Mouse (Mus musculus): ENCODE results near the gene Zfp691. TPM values are rescaled to one million over a fixed set of nuclear protein-coding genes. Genes with fewer than 3 reads are reported as not detected.

Gene Zfp691
- total and polyA plus RNA-seq, 3 experiments, result 20.6 to 23.4 (median 20.6) TPM

DNA sequence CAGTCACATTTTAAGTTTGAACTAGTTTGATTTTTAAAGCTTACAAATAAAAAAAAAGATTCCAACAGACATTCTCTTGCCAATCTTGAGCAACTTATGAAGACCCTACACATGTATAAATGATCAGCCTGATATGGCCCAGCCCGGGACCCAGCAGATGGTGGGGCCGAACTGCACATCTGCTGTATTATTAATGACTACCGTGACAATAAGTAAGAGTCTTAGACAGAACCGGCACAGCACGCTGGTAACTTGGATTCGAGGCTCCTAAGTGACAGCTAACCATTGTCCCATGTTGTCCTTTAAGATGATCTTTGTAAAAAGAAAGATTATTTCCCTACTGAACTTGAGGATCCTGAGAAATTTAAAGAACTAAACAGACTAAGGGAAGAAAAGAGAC lies 15.4 kb upstream of the Zfp691 start:
- 85% methylated on average over 6 of the region's 6 CpGs for WGBS
- H3K79me2 ChIP-seq (replicated peaks; ENCODE audit: control insufficient read depth, insufficient read depth, low read length), result no peaks in the 10 kb centered on the region
- DNase-seq, result no peak
- no peak overlapping the region for H3K27ac ChIP-seq
- no peaks in the 10 kb centered on the region for H3K36me3 ChIP-seq (ENCODE audit: control insufficient read depth, insufficient read depth, low read length)
- intact Hi-C loops (cut with DNase I), result no loop called here
- no peaks in the 10 kb centered on the region for H3K27me3 ChIP-seq (ENCODE audit: control insufficient read depth, insufficient read depth, low read length)
- TF ChIP-seq EP300 (IDR thresholded peaks at IDR 0.05; ENCODE audit: insufficient read depth, low read depth, low read length) (no peak), POLR2A (IDR thresholded peaks at IDR 0.05; ENCODE audit: insufficient read depth, low read depth, low read length) (no peak), CTCF (IDR thresholded peaks at IDR 0.05) (no peak)
- no peak overlapping the region for H3K9ac ChIP-seq (ENCODE audit: low read depth, low read length)
- H3K4me1 ChIP-seq (ENCODE audit: control insufficient read depth, insufficient read depth, low read length), result no peaks in the 10 kb centered on the region
- no peak overlapping the region for H3K4me3 ChIP-seq

DNA sequence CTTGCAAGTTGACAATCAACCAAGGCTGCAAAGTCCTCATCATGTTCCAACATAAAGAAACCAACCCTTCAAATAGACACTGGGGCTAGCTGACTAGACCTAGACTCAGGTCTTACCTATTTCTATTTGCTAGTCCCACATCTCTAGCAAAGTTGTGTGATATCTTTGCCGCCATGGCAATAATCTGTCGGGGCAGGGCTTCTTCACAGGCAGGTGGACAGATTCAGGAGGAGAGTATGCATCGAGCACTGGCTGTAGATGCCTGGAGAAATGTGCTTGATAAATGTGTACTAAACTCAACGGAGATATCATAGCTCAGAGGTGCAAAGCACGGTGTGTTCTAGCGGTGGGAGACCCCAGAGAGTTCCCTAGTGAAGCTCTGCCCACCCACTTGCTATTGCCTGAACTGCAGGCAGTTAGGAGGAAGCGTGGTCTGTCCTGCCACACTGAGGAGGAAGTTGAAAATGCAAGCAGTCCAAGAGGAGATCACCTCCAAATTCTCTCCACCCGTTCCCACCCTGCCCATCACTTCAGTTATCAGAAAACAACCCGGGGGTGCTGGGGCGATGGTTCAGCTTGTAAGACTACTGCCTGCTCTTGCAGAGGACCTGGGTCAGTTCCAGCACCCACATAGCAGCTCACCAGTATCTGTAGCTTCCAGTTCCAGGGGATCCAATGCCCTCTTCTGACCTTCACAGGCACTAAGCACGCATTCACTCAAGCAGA lies 14.2 kb upstream of the Zfp691 start:
- Histone ChIP-seq H3K36me3 (ENCODE audit: control insufficient read depth, insufficient read depth, low read length) (no peaks in the 10 kb centered on the region), H3K4me3 (no peak overlapping the region), H3K27me3 (ENCODE audit: control insufficient read depth, insufficient read depth, low read length) (no peaks in the 10 kb centered on the region), H3K9ac (ENCODE audit: low read depth, low read length) (no peak overlapping the region), H3K79me2 (replicated peaks; ENCODE audit: control insufficient read depth, insufficient read depth, low read length) (no peaks in the 10 kb centered on the region), H3K4me1 (ENCODE audit: control insufficient read depth, insufficient read depth, low read length) (no peaks in the 10 kb centered on the region), H3K27ac (no peak overlapping the region)
- intact Hi-C loops (cut with DNase I), result no loop called here
- DNase-seq, result no peak
- WGBS, result 32% methylated on average over 11 of the region's 11 CpGs
- no peak for TF ChIP-seq POLR2A (IDR thresholded peaks at IDR 0.05; ENCODE audit: insufficient read depth, low read depth, low read length)
- TF ChIP-seq EP300 (IDR thresholded peaks at IDR 0.05; ENCODE audit: insufficient read depth, low read depth, low read length), result 0 out of 2 replicates have a peak, but pooled peaks have one; percentile 21
- TF ChIP-seq CTCF (IDR thresholded peaks at IDR 0.05), result peak; percentile 52

DNA sequence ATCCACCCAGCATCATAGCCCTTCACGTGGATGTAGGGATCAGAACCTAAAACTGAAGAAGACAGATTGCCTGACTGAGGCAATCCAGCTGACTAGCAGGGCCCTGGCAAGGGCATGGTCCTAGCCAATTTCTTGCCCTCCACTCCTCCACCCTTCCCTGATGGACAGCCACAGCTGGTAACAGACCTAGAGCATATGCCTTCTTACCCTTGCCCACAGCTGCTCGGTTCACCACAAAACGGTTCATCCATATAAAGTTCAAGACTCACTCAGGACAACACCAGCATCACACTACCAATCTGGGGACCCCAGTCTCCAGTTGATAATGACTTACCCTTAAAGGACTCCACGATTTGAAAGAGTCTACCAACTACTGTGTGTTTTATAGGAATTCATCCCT lies 11.8 kb upstream of the Zfp691 start:
- 71% methylated on average over 4 of the region's 4 CpGs for WGBS
- TF ChIP-seq CTCF (IDR thresholded peaks at IDR 0.05), result no peak
- TF ChIP-seq POLR2A (IDR thresholded peaks at IDR 0.05; ENCODE audit: insufficient read depth, low read depth, low read length), result no peak
- TF ChIP-seq EP300 (IDR thresholded peaks at IDR 0.05; ENCODE audit: insufficient read depth, low read depth, low read length), result no peak

DNA sequence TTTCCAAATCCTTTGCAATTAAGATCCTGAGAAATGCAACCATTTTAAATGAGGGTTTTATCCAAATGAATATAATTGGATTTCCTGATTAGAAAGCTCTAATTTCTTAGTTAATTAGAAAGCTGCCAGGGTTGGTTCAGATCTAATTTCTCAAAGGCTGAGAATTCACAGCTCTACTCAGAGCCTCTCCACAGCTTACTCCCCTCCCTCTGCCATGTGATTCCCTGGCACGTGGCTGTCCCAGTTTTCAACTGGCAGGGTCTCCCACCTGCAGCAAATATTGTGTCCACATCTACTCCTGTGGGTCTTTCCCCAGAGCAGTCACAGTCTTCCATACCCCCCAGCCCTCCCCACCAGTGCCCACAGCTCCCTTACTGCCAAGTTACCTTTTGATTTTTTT lies 9.5 kb upstream of the Zfp691 start:
- Histone ChIP-seq H3K4me3 (no peak overlapping the region), H3K27ac (no peak overlapping the region), H3K79me2 (replicated peaks; ENCODE audit: control insufficient read depth, insufficient read depth, low read length) (no peaks in the 10 kb centered on the region), H3K36me3 (ENCODE audit: control insufficient read depth, insufficient read depth, low read length) (no peaks in the 10 kb centered on the region), H3K4me1 (ENCODE audit: control insufficient read depth, insufficient read depth, low read length) (peaks cover 2% of the 10 kb centered on the region), H3K27me3 (ENCODE audit: control insufficient read depth, insufficient read depth, low read length) (no peaks in the 10 kb centered on the region), H3K9ac (ENCODE audit: low read depth, low read length) (no peak overlapping the region)
- intact Hi-C loops (cut with DNase I), result no loop called here
- WGBS, result 42% methylated on average over 1 of the region's 1 CpGs
- no peak for DNase-seq
- TF ChIP-seq CTCF (IDR thresholded peaks at IDR 0.05), result no peak
- TF ChIP-seq EP300 (IDR thresholded peaks at IDR 0.05; ENCODE audit: insufficient read depth, low read depth, low read length), result no peak
- no peak for TF ChIP-seq POLR2A (IDR thresholded peaks at IDR 0.05; ENCODE audit: insufficient read depth, low read depth, low read length)

More for the DNA sequence above, 11.8 kb upstream of the Zfp691 start:
- Histone ChIP-seq H3K79me2 (replicated peaks; ENCODE audit: control insufficient read depth, insufficient read depth, low read length) (no peaks in the 10 kb centered on the region), H3K27me3 (ENCODE audit: control insufficient read depth, insufficient read depth, low read length) (no peaks in the 10 kb centered on the region), H3K4me1 (ENCODE audit: control insufficient read depth, insufficient read depth, low read length) (no peaks in the 10 kb centered on the region), H3K27ac (no peak overlapping the region), H3K36me3 (ENCODE audit: control insufficient read depth, insufficient read depth, low read length) (no peaks in the 10 kb centered on the region), H3K9ac (ENCODE audit: low read depth, low read length) (no peak overlapping the region), H3K4me3 (no peak overlapping the region)
- no peak for DNase-seq
- intact Hi-C loops (cut with DNase I), result no loop called here

DNA sequence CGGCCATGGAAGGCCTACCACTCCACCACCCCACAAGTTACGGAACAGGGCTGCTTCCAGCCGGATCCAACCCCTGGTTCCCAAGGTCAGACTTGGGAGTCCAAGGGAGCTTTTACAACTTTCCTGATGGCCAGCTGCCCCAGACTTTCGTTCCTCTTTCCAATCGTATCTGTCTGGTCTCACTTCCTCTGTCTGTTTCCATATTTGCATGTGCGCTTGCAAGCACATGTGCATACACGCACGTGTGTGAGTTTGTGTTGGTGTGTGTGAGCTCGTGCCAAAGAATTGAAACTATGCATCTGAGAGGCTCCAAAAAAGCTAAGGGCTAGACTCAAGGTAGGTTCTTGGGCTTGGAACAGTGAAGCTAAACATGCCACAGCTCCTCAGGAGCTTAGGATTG lies 7.5 kb upstream of the Zfp691 start:
- Histone ChIP-seq H3K27ac (no peak overlapping the region), H3K4me3 (no peak overlapping the region), H3K79me2 (replicated peaks; ENCODE audit: control insufficient read depth, insufficient read depth, low read length) (no peaks in the 10 kb centered on the region), H3K9ac (ENCODE audit: low read depth, low read length) (no peak overlapping the region), H3K36me3 (ENCODE audit: control insufficient read depth, insufficient read depth, low read length) (no peaks in the 10 kb centered on the region), H3K27me3 (ENCODE audit: control insufficient read depth, insufficient read depth, low read length) (no peaks in the 10 kb centered on the region), H3K4me1 (ENCODE audit: control insufficient read depth, insufficient read depth, low read length) (peaks cover 4% of the 10 kb centered on the region)
- 62% methylated on average over 9 of the region's 9 CpGs for WGBS
- intact Hi-C loops (cut with DNase I), result no loop called here
- DNase-seq, result peak in 1 of 2 experiments; percentile 36
- TF ChIP-seq CTCF (IDR thresholded peaks at IDR 0.05), result no peak

DNA sequence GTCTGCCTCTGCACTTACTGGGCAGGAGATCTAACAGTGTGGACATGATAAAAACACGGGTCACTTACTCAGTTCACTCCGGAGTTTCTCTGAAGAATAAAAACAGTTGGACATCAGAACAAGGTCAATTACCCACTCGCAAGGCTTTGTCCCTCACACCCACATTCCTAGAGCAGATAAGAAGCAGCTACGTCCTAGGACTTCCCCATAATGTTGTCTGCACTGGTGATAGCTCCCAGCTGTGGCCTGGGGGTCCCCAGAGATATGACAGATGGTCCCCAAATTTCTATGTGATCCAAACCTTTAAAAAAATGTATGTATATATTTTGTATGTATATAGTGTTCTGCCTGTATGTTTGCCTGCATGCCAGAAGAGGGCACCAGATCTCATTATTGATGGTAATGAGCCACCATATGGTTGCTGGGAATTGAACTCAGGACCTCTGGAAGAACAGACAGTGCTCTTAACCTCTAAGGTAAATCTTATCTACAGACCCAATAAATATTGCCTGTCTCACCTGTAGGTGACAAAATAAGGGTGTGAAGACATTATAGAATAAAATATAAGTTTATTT lies 6.2 kb upstream of the Zfp691 start:
- no peaks in the 10 kb centered on the region for H3K36me3 ChIP-seq (ENCODE audit: control insufficient read depth, insufficient read depth, low read length)
- no peak overlapping the region for H3K4me3 ChIP-seq
- no peaks in the 10 kb centered on the region for H3K27me3 ChIP-seq (ENCODE audit: control insufficient read depth, insufficient read depth, low read length)
- H3K79me2 ChIP-seq (replicated peaks; ENCODE audit: control insufficient read depth, insufficient read depth, low read length), result no peaks in the 10 kb centered on the region
- 43% methylated on average over 4 of the region's 4 CpGs for WGBS
- peaks cover 4% of the 10 kb centered on the region for H3K4me1 ChIP-seq (ENCODE audit: control insufficient read depth, insufficient read depth, low read length)
- no peak for DNase-seq
- no peak overlapping the region for H3K9ac ChIP-seq (ENCODE audit: low read depth, low read length)
- intact Hi-C loops (cut with DNase I), result no loop called here
- no peak overlapping the region for H3K27ac ChIP-seq
- TF ChIP-seq CTCF (IDR thresholded peaks at IDR 0.05) (peak; percentile 35), EP300 (IDR thresholded peaks at IDR 0.05; ENCODE audit: insufficient read depth, low read depth, low read length) (no peak)
